ENCODE assay signal across 18 mouse cellular contexts in the genomic region with DNA sequence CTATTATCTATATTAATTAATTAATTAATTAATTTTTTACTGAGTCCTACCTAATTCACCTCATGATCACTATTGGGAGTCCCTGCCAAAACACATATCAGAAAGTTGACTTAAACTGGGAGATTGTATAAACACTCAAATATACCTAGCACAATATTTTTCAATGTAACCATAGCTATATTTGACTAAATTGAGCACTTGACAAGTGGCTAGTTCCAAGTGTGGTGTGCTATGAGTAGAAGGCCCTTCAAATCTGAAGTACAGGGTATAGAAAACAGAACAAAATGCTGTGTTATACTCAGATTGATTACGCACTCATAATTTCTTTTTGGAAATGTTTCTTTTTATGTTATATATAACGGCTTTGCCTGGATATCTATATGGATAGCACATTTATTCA.
DNase-seq lines count a peak whose midpoint lies in the region; ATAC-seq and TF ChIP-seq lines count a peak whose summit lies in the region.
"Had no signal": no experiment of that assay in that cellular context is flagged by ENCODE, and none has a peak within 500 bp of the region (broad histone marks: within the 10 kb centered on the region; RNA-seq: fewer than 3 reads in every experiment).

No protein-coding gene starts in this region.

- TF ChIP-seq POLR2A in lung, adult 2 months (IDR thresholded peaks at IDR 0.05; ENCODE audit: borderline replicate concordance, extremely low read depth, low read depth, low read length): no peak

- no peak overlapping the region for H3K4me3 ChIP-seq in lung, postnatal 0 days (ENCODE audit: low read depth, low read length)
- H3K4me3 ChIP-seq in lung, adult 2 months (replicated peaks; ENCODE audit: extremely low read depth, low read depth, low read length): no peak overlapping the region

- H3K9me3 ChIP-seq in lung, postnatal 0 days (ENCODE audit: low read length): no peaks in the 10 kb centered on the region
- H3K9me3 ChIP-seq: G1E had no signal

- H3K4me1 ChIP-seq in lung, postnatal 0 days (ENCODE audit: insufficient read depth, low read depth, low read length): no peaks in the 10 kb centered on the region
- no peaks in the 10 kb centered on the region for H3K4me1 ChIP-seq in lung, adult 2 months (ENCODE audit: control insufficient read depth, insufficient read depth, low read length)

- H3K36me3 ChIP-seq in lung, postnatal 0 days (ENCODE audit: insufficient read depth, low read length): no peaks in the 10 kb centered on the region
- H3K36me3 ChIP-seq: G1E had no signal

- peak; percentile 57 for ATAC-seq in lung, postnatal 0 days
- ATAC-seq: activated CD4-positive, CD25-positive, alpha-beta regulatory T cell, adult 4 months; CD4-positive, CD25-positive, alpha-beta regulatory T cell, adult 4 months; Patski had no signal

- TF ChIP-seq CTCF in lung, postnatal 0 days (IDR thresholded peaks at IDR 0.05): no peak
- TF ChIP-seq CTCF in lung, adult 2 months (IDR thresholded peaks at IDR 0.05; ENCODE audit: insufficient read depth, low read length): no peak

- DNase-seq in lung, postnatal 0 days (ENCODE audit: low spot score): peak; percentile 55
- DNase-seq in lung, adult 2 months: no peak
- DNase-seq: adrenal gland, adult 2 months; adrenal gland, adult 8-10 months; adrenal gland, postnatal 10 days; adrenal gland, postnatal 14 days; adrenal gland, postnatal 25 days; adrenal gland, postnatal 36 days; B cell, adult 2 months; cerebellum, adult 11 months; cerebellum, adult 11-12 months; cerebellum, adult 18-20 months; cerebellum, adult 2 months had no signal

- TF ChIP-seq EP300 in lung, postnatal 0 days (IDR thresholded peaks at IDR 0.05): no peak

- WGBS in lung, postnatal 0 days: 67% methylated on average over 2 of the region's 2 CpGs
- 83% methylated on average over 2 of the region's 2 CpGs for WGBS in lung, adult 2 months

- H3K9ac ChIP-seq in lung, postnatal 0 days (replicated peaks; ENCODE audit: low read depth): no peak overlapping the region

- H3K27ac ChIP-seq in lung, postnatal 0 days (ENCODE audit: low read length): no peak overlapping the region

- no peaks in the 10 kb centered on the region for H3K27me3 ChIP-seq in lung, postnatal 0 days (replicated peaks; ENCODE audit: insufficient read depth, low read length)
- H3K27me3 ChIP-seq: CH12.LX had no signal

- H3K4me2 ChIP-seq in lung, postnatal 0 days (replicated peaks; ENCODE audit: low read depth, low read length): no peak overlapping the region
